Mouse (Mus musculus): ENCODE measurements around the gene Fignl1. TPM values are rescaled to one million over a fixed set of nuclear protein-coding genes. Genes with fewer than 3 reads are reported as not detected.

Fignl1 gene
- polyA plus RNA-seq, 1 experiment from 2014 or later: 52.6 TPM

- no peak overlapping the region for H3K4me3 ChIP-seq (ENCODE audit: low read depth, low read length)
- no peak overlapping the region for H3K4me2 ChIP-seq (replicated peaks; ENCODE audit: low read depth, low read length)
- no peak overlapping the region for H3K9ac ChIP-seq (replicated peaks; ENCODE audit: low read depth, low read length)
- H3K27ac ChIP-seq (ENCODE audit: low read length): no peak overlapping the region
- no peaks in the 10 kb centered on the region for H3K9me3 ChIP-seq (ENCODE audit: control insufficient read depth, low read depth, low read length)
- ATAC-seq (ENCODE audit: insufficient number of reproducible peaks, insufficient read depth, low FRiP score, low read depth): no peak
- H3K4me1 ChIP-seq (ENCODE audit: control insufficient read depth, insufficient read depth, low read length): no peaks in the 10 kb centered on the region
- 79% methylated on average over 3 of the region's 3 CpGs for WGBS
- H3K36me3 ChIP-seq (ENCODE audit: control insufficient read depth, insufficient read depth, low read length): no peaks in the 10 kb centered on the region
- H3K27me3 ChIP-seq (ENCODE audit: control insufficient read depth, insufficient read depth, low read length): no peaks in the 10 kb centered on the region
These were observed 69.7 kb downstream of the Fignl1 start for GRCm38 (mm10) chr11:11739054-11739453.

DNA sequence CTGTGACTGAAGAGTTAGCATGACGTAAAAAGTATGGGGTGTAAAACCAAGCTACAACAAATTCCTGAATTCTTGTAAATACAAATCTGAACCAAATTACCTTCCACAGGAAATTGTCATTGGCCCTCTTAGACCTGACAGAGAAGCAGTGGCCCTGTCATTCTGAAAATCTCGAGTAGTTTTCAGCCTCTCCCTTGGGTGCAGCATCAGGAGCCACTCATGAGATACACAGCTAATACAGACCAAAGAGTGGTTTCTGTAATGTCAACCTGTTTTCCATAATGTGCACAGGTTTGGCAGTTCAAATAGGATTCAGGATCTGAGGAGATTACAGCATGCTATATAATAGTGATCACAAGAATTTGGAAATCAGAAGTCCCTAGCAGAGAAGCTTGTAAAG is 71.2 kb downstream of the Fignl1 start:
- Histone ChIP-seq H3K36me3 (ENCODE audit: control insufficient read depth, insufficient read depth, low read length) (no peaks in the 10 kb centered on the region), H3K4me2 (replicated peaks; ENCODE audit: low read depth, low read length) (no peak overlapping the region)
- ATAC-seq (ENCODE audit: insufficient number of reproducible peaks, insufficient read depth, low FRiP score, low read depth): no peak

More for the DNA sequence above, 71.2 kb downstream of the Fignl1 start:
- Histone ChIP-seq H3K9me3 (ENCODE audit: control insufficient read depth, low read depth, low read length) (no peaks in the 10 kb centered on the region), H3K4me1 (ENCODE audit: control insufficient read depth, insufficient read depth, low read length) (no peaks in the 10 kb centered on the region), H3K4me3 (ENCODE audit: low read depth, low read length) (no peak overlapping the region), H3K9ac (replicated peaks; ENCODE audit: low read depth, low read length) (no peak overlapping the region), H3K27ac (ENCODE audit: low read length) (no peak overlapping the region), H3K27me3 (ENCODE audit: control insufficient read depth, insufficient read depth, low read length) (no peaks in the 10 kb centered on the region)
- 60% methylated on average over 2 of the region's 2 CpGs for WGBS

Other genes starting within 250 kb of the Fignl1 start
- gene 4930512M02Rik, start 181.1 kb downstream of the Fignl1 start, polyA plus RNA-seq (2014; fragmentation: Nextera tagmentation; extraction: Ambion mirVana): not detected in 2 replicates
- 2.2 and 2.6 TPM in 2 replicates for gene Ikzf1, start 124.0 kb downstream of the Fignl1 start, polyA plus RNA-seq (2014; fragmentation: Nextera tagmentation; extraction: Ambion mirVana)
- gene Ddc, start 89.2 kb upstream of the Fignl1 start, polyA plus RNA-seq (2014; fragmentation: Nextera tagmentation; extraction: Ambion mirVana): 36.7 and 47.2 TPM in 2 replicates
- 340 and 380 TPM in 2 replicates for gene Grb10, start 229.7 kb upstream of the Fignl1 start, polyA plus RNA-seq (2014; fragmentation: Nextera tagmentation; extraction: Ambion mirVana)